Mouse (Mus musculus): ENCODE results near the gene Ttll7.

The Ttll7 gene

DNA sequence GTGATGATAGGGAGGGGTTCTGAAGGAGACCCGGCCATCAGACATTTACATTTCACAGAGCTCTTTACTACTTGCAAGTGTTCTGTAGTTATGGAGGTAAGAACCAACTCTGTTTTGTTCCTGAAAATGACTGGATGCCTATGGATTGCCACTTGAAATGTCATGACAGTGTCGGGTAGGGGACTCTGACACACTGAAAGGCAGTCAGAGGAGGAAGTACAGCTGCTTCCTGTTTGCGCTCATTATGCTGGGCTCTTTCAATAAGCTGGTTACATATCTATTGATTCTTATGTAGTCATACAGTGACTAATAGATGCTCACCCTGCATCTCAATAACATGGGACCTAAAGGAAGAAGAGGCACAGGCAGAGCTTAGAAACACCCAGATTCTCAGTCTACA, 148.8 kb downstream of the Ttll7 start:
- DNase-seq: no peak

GRCm38 (mm10) chr3:147001557-147001956, 149.4 kb downstream of the Ttll7 start:
- no peak for DNase-seq

GRCm38 (mm10) chr3:147016506-147016905, 164.3 kb downstream of the Ttll7 start:
- DNase-seq: no peak

- no peak for DNase-seq
These were observed 167.3 kb downstream of the Ttll7 start for GRCm38 (mm10) chr3:147019506-147019905.

GRCm38 (mm10) chr3:147026248-147026647, 174.1 kb downstream of the Ttll7 start:
- no peak for DNase-seq

DNA sequence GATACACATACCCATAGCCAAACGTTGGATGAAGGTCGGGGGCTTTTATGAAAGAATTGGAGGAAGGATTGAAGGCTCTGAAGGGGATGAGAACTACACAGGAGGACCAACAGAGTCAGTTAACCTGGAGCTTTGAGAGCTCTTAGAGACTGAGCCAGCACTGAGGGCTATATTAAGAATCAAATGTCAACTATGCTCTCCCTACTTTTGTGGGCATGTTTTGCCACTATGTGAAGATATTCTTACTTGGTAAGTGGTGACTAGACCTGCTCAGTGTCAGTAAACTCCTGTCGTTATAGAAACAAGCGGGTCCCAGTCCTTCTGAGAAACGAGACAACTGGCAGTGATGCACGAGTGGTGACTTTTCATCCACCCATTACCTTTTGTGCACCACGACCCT, 176.2 kb downstream of the Ttll7 start:
- DNase-seq: no peak

DNA sequence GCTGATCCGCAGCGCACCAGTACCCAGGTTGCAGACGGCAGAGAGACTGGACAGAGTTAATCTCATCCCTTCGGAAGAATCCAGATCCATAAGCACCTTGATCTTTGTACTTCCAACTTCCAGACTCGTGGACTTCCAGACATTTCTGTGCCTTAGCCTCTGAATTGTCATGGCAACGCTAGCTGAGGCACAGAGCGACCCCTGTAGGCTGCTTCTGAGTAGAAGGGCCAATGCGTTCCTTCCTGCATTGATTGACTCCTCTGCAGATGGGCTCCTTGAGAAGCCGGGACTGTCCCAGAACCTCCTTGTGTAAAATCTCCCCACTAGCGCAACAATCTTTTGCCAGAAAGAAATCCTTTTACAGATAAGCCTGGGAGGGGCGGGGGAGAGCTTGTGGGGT, 177.6 kb downstream of the Ttll7 start:
- DNase-seq: no peak

- no peak for DNase-seq
These were observed 178.2 kb downstream of the Ttll7 start for GRCm38 (mm10) chr3:147030266-147030880.
